In genomic region chr14:46941896-46942812, GRCm38 (mm10) we compare ENCODE assay signal across 8 mouse cellular contexts. TPM values are rescaled to one million over a fixed set of nuclear protein-coding genes. Genes with fewer than 3 reads are reported as not detected.
DNase-seq lines count a peak whose midpoint lies in the region; ATAC-seq and TF ChIP-seq lines count a peak whose summit lies in the region.

No protein-coding gene starts in this region.

- no peaks in the 10 kb centered on the region for H3K9me3 ChIP-seq in forebrain, embryonic 11.5 days (ENCODE audit: control insufficient read depth, low read length)
- H3K9me3 ChIP-seq in heart, embryonic 12.5 days (replicated peaks) = no peaks in the 10 kb centered on the region
- no peaks in the 10 kb centered on the region for H3K9me3 ChIP-seq in limb, embryonic 14.5 days (ENCODE audit: control insufficient read depth, low read length)

- H3K36me3 ChIP-seq in forebrain, embryonic 11.5 days (ENCODE audit: control insufficient read depth, insufficient read depth, low read length) = no peaks in the 10 kb centered on the region
- H3K36me3 ChIP-seq in heart, embryonic 12.5 days = no peaks in the 10 kb centered on the region
- no peaks in the 10 kb centered on the region for H3K36me3 ChIP-seq in limb, embryonic 14.5 days (ENCODE audit: control insufficient read depth, insufficient read depth, low read length)

- H3K4me2 ChIP-seq in forebrain, embryonic 11.5 days (ENCODE audit: low read depth, low read length, severe bottlenecking) = no peak overlapping the region
- peak overlapping the region; percentile 58 for H3K4me2 ChIP-seq in heart, embryonic 12.5 days
- peak overlapping the region; percentile 26; the same call in 1 of the 2 replicates for H3K4me2 ChIP-seq in limb, embryonic 14.5 days (replicated peaks; ENCODE audit: low read depth, low read length, severe bottlenecking)

- no peaks in the 10 kb centered on the region for H3K27me3 ChIP-seq in cerebellum, adult 2 months (ENCODE audit: control insufficient read depth, insufficient read depth, low read length)
- no peaks in the 10 kb centered on the region for H3K27me3 ChIP-seq in forebrain, embryonic 11.5 days (ENCODE audit: control insufficient read depth, insufficient read depth, low read length)
- H3K27me3 ChIP-seq in heart, embryonic 12.5 days (replicated peaks) = no peaks in the 10 kb centered on the region
- H3K27me3 ChIP-seq in limb, embryonic 14.5 days (ENCODE audit: control insufficient read depth, insufficient read depth, low read length) = no peaks in the 10 kb centered on the region

- no peak overlapping the region for H3K4me3 ChIP-seq in cerebellum, adult 2 months (replicated peaks; ENCODE audit: insufficient read depth, low read depth, low read length)
- H3K4me3 ChIP-seq in forebrain, embryonic 11.5 days (ENCODE audit: low read depth, low read length) = no peak overlapping the region
- peak overlapping the region; percentile 12; the same call in 1 of the 2 replicates for H3K4me3 ChIP-seq in heart, embryonic 12.5 days
- no peak overlapping the region for H3K4me3 ChIP-seq in limb, embryonic 14.5 days (replicated peaks; ENCODE audit: low read length)

- TF ChIP-seq POLR2A in cerebellum, adult 2 months (IDR thresholded peaks at IDR 0.05; ENCODE audit: borderline replicate concordance, insufficient read depth, low read length) = no peak
- TF ChIP-seq POLR2A in limb, embryonic 14.5 days (IDR thresholded peaks at IDR 0.05; ENCODE audit: borderline replicate concordance, extremely low read depth, insufficient read depth, insufficient read length) = no peak

- H3K4me1 ChIP-seq in cerebellum, adult 2 months (ENCODE audit: control insufficient read depth, insufficient read depth, low read length) = peaks cover 2% of the 10 kb centered on the region
- peaks cover 5% of the 10 kb centered on the region; the same call in 1 of the 2 replicates for H3K4me1 ChIP-seq in forebrain, embryonic 11.5 days (replicated peaks; ENCODE audit: control insufficient read depth, insufficient read depth, low read length)
- H3K4me1 ChIP-seq in heart, embryonic 12.5 days (replicated peaks) = peaks cover 74% of the 10 kb centered on the region
- peaks cover 23% of the 10 kb centered on the region for H3K4me1 ChIP-seq in limb, embryonic 14.5 days (ENCODE audit: control insufficient read depth, insufficient read depth, low read length)

- 67% methylated on average over 23 of the region's 23 CpGs for WGBS in cerebellum, adult 2 months
- 69% methylated on average over 23 of the region's 23 CpGs for WGBS in forebrain, embryonic 11.5 days
- 38% methylated on average over 23 of the region's 23 CpGs for WGBS in heart, embryonic 12.5 days
- 49% methylated on average over 23 of the region's 23 CpGs for WGBS in limb, embryonic 14.5 days

- DNase-seq in cerebellum, adult 2 months = no peak
- no peak for DNase-seq in cerebellum, adult 9-10 months
- peak; percentile 64 for DNase-seq in forebrain, embryonic 11.5 days (ENCODE audit: low spot score)
- peak; percentile 77 for DNase-seq in kidney, postnatal 10 days
- DNase-seq in limb, embryonic 14.5 days (ENCODE audit: low spot score) = peak; percentile 88
- DNase-seq in retina, embryonic 14.5 days (ENCODE audit: low spot score) = peak; percentile 43

- no peak for TF ChIP-seq CTCF in cerebellum, adult 2 months (IDR thresholded peaks at IDR 0.05; ENCODE audit: borderline replicate concordance, insufficient read depth, low read depth, low read length)

- peak overlapping the region; percentile 13; the same call in 1 of the 2 replicates for H3K27ac ChIP-seq in cerebellum, adult 2 months (ENCODE audit: insufficient read depth, low read length)
- H3K27ac ChIP-seq in forebrain, embryonic 11.5 days (ENCODE audit: low read depth, low read length) = no peak overlapping the region
- peak overlapping the region; percentile 95 for H3K27ac ChIP-seq in heart, embryonic 12.5 days (ENCODE audit: poor library complexity, severe bottlenecking)
- H3K27ac ChIP-seq in limb, embryonic 14.5 days (replicated peaks; ENCODE audit: low read depth, low read length) = peak overlapping the region; percentile 84

- ATAC-seq in forebrain, embryonic 11.5 days (replicated peaks; ENCODE audit: low FRiP score) = peak; percentile 46; the same call in 1 of the 2 replicates
- ATAC-seq in heart, embryonic 12.5 days (ENCODE audit: insufficient number of reproducible peaks, low FRiP score) = peak; percentile 75
- peak; percentile 90 for ATAC-seq in limb, embryonic 14.5 days (ENCODE audit: low FRiP score, low read depth)
- ATAC-seq in inflammation-experienced regulatory T-cells, adult 6 months = no peak

- no peak overlapping the region for H3K9ac ChIP-seq in forebrain, embryonic 11.5 days (ENCODE audit: low read length)
- peak overlapping the region; percentile 67 for H3K9ac ChIP-seq in heart, embryonic 12.5 days
- H3K9ac ChIP-seq in limb, embryonic 14.5 days (ENCODE audit: low read depth, low read length, severe bottlenecking) = no peak overlapping the region

RNA-seq across cellular contexts. Expression of gene Samd4, which starts 59.5 kb away (rescaled TPM):
- 23.8 and 24.0 TPM in 2 replicates for polyA plus RNA-seq in cerebellum, adult 2 months (2012; rRNA removed)
- 2.9 and 4.2 TPM in 2 replicates for polyA plus RNA-seq in forebrain, embryonic 11.5 days (2014; fragmentation: Nextera tagmentation; extraction: Ambion mirVana)
- polyA plus RNA-seq in heart, embryonic 12.5 days (2016; fragmentation: Nextera tagmentation; extraction: Ambion mirVana) = 16.5 and 17.9 TPM in 2 replicates
- polyA plus RNA-seq in limb, embryonic 14.5 days (2012; rRNA removed) = 23.9 and 25.8 TPM in 2 replicates
- 9.6 and 10.9 TPM in 2 replicates for polyA plus RNA-seq in limb, embryonic 14.5 days (2014; fragmentation: Nextera tagmentation; extraction: Ambion mirVana)
- polyA plus RNA-seq in inflammation-experienced regulatory T-cells, adult 6 months (2017; shearing (Covaris generic)) = not detected

Comparison
In these comparisons a context has a peak if more than half of its experiments do, and no peak if none do; other contexts are left out.
1. DNase-seq: peak in forebrain, embryonic 11.5 days (single experiment), kidney, postnatal 10 days (single experiment), limb, embryonic 14.5 days (single experiment) and retina, embryonic 14.5 days (single experiment); none in cerebellum, adult 2 months (0 of 2) and cerebellum, adult 9-10 months (single experiment).